Mouse (Mus musculus): Measurements from ENCODE around the gene Pik3ip1.
A peak's percentile ranks its signal among the peaks of the same experiment; 100 is the strongest.

The Pik3ip1 gene

GRCm38 (mm10) chr11:3302792-3303191 lies 27.4 kb upstream of the Pik3ip1 start:
- DNase-seq (ENCODE audit: low spot score) = no peak

- no peak for DNase-seq (ENCODE audit: low spot score)
Measured at GRCm38 (mm10) chr11:3305821-3306220, 24.4 kb upstream of the Pik3ip1 start.

- no peak for DNase-seq (ENCODE audit: low spot score)
Measured at GRCm38 (mm10) chr11:3307875-3308274, 22.3 kb upstream of the Pik3ip1 start.

DNA sequence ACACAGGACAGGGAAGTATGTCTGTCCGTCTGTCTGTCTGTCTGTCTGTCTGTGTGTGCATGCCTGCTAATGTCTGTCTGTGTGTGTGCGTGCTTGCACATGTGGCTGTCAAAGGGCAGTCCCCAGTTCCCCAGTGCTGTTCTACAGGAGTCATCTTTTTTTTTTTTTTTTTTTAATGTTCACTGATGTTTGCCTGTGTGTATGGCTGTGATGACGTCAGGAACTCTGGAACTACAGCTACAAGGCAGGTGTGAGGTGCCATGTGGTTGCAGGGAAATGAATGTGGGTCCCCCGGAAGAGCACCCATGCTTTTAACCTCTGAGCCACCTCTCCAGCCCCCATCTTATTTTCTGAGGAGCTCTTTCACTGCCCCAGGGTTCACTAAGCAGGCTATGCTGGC lies 20.3 kb upstream of the Pik3ip1 start:
- no peak for DNase-seq (ENCODE audit: low spot score)

DNA sequence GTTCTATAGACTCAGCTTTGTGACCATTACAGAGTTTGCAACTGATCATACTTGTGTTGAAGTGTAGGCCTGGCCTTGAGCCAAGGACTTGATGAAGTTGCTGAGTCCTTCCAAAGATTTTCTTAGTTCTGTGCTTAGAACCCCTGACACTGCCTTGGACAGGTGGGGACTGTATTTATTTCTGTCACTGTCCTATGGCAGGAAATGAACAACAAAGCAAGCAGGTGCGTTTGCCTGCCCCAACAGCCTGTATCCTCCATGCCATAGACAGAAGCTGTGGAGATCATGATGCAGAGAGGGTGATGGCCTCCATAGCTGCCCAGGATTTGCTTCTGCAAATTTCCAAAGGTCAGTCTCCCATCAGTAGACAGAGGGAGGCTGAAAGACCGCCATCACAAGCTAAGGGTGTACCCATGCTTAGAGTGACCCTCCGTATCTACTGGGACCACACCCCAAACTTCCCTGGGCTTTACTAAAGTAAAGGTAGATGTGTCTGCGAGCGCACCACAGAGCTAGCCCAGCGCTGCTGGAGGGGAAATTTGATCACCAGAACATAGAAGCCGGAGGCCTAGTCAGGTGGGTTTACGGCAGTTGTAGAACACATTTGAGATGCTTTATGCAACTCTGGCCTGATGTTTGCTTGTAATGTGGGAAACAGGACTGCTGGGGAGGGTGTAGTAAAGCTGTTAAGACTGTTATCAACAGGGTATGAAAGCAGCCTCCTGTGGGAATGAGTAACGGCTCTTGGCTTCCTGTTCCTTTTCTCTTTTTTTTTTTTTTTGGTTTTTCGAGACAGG lies 19.2 kb upstream of the Pik3ip1 start:
- no peak for DNase-seq (ENCODE audit: low spot score)

- no peak for DNase-seq (ENCODE audit: low spot score)
Measured at GRCm38 (mm10) chr11:3311586-3312347, 18.4 kb upstream of the Pik3ip1 start.

DNA sequence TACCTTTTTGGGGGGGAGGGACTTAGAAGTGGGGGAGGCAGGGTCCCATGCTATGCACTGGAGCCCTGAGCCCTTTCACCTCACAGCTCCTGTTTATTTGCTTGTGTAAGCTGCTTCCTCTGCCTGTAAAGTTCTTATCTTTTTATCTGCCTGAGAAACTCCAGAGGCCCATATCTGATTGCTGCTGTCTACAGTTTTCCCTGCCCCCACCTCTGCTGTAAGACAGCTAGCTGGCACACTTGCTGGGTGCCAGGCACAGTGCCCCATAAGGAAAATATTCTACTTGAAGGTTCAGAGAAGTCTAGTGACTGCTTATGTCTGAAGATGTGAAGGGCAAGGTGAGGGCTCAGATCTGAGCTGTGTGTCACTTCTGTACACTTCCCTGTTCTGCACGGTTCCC lies 16.9 kb upstream of the Pik3ip1 start:
- no peak for DNase-seq (ENCODE audit: low spot score)

GRCm38 (mm10) chr11:3314148-3314547 lies 16.1 kb upstream of the Pik3ip1 start:
- peak; percentile 82 for DNase-seq (ENCODE audit: low spot score)

GRCm38 (mm10) chr11:3318286-3318685 lies 11.9 kb upstream of the Pik3ip1 start:
- no peak for DNase-seq (ENCODE audit: low spot score)

- DNase-seq (ENCODE audit: low spot score) = no peak
Measured at GRCm38 (mm10) chr11:3328271-3328670, 1.9 kb upstream of the Pik3ip1 start.

GRCm38 (mm10) chr11:3328806-3329775 lies 1.1 kb upstream of the Pik3ip1 start:
- no peak for DNase-seq (ENCODE audit: low spot score)

DNA sequence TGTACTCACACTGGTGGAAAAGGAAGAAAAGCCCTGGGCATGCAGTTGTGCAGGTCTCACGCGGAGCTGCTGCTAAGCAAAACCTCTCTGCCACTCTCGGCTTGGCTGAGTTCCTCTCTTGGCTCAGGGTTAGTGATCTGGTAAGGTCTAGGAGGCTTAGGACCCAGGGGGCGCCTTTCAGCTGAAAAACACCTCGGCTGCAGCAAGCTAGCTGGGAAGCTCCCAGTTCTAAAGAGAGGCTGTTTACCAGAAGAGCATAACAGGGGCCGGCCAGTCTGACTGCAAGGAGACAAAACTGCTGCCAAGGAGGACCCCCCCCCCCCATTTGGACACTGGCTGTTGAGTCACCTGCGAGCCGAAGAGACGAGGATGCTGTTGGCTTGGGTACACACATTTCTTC lies 365 bp downstream of the Pik3ip1 start:
- DNase-seq (ENCODE audit: low spot score) = peak; percentile 86

- DNase-seq (ENCODE audit: low spot score) = peak; percentile 45
Measured at GRCm38 (mm10) chr11:3330991-3331750, 970 bp downstream of the Pik3ip1 start.

GRCm38 (mm10) chr11:3331756-3332642 lies 1.8 kb downstream of the Pik3ip1 start:
- DNase-seq (ENCODE audit: low spot score) = peak; percentile 94

- DNase-seq (ENCODE audit: low spot score) = no peak
Measured at GRCm38 (mm10) chr11:3333111-3333695, 3.0 kb downstream of the Pik3ip1 start.

GRCm38 (mm10) chr11:3334141-3334710 lies 4.0 kb downstream of the Pik3ip1 start:
- no peak for DNase-seq (ENCODE audit: low spot score)

GRCm38 (mm10) chr11:3334711-3335316 lies 4.6 kb downstream of the Pik3ip1 start:
- DNase-seq (ENCODE audit: low spot score) = no peak

DNA sequence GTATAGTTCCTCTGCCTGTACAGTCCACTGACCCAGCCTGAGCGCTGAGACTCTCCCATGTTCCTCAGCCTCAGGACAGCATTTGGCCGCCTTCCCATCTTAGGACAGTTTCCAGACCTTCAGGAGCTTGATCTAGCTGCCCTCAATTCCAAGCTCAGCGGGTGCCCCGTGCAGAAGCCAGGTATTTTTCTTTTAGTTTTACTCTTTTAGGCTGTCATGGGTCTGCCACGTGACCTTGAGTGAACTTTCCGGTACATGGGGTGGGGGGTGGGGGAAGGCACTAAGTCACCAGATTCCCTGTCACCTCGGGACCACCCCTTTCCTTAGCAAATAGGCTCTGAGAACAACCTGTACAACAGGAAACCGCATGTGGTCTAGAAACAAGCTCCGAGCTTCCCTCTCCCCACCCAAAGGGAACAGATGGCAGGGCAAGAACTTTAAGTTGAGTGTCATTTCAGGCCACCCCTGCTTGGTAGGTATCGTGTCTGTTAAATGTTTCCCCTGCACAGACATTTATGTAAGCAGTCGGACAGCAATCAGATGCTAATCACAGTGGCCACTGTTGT lies 5.5 kb downstream of the Pik3ip1 start:
- no peak for DNase-seq (ENCODE audit: low spot score)

DNA sequence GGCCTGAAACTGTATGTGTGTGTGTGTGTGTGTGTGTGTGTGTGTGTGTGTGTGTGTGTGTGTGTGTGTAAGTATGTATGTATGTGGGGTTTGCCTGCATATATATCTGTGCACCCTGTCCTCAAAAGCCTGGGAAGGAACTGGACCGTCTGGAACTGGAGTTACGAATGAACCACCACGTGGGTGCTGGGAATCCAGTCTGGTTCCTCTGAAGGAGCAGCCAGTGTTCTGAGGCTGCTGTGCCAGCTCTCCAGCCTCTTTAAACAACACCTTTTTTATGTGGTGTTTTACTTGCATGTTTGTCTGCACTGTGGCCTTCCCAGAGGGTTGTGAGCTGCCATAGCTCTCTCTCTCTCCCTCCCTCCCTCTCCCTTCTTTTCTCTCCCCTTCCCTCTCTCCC lies 6.4 kb downstream of the Pik3ip1 start:
- no peak for DNase-seq (ENCODE audit: low spot score)

All from retina, embryonic 14.5 days (tissue).